Mouse (Mus musculus): Measurements from ENCODE around the gene Cntnap5b. TPM values are rescaled to one million over a fixed set of nuclear protein-coding genes. Genes with fewer than 3 reads are reported as not detected.
"Not testable (repeated sequence)": the region's sequence is repeated elsewhere in the genome, so short reads cannot be mapped to it uniquely, and the experiment has no call there.

Cntnap5b gene
- polyA plus RNA-seq (2017; shearing (Covaris generic)): under 1 TPM in 1 of 2 experiments, not detected in 1; 0.19 TPM

DNA sequence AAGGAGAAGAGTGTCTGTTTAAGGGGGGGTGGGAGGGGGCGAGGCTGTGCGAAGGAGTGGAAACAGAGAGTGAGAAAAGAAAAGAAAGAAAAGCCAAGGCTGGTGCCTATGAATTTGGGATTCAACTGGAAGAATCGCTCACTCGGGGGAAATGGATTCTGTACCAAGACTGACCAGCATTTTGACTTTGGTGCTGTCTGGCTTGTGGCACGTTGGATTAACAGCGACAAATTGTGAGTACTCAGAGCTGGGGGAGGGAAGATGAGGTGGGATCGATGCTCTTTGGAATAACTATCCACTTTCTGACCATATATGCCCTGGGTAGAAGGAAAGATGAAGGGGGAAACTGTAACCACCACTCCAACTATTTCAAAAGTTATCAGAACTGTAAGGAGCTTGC, at the start of gene Cntnap5b:
Gene Cntnap5b, plus strand, starts transcription at position 152 of the 400 bp plus-strand sequence.
- ATAC-seq: no peak

DNA sequence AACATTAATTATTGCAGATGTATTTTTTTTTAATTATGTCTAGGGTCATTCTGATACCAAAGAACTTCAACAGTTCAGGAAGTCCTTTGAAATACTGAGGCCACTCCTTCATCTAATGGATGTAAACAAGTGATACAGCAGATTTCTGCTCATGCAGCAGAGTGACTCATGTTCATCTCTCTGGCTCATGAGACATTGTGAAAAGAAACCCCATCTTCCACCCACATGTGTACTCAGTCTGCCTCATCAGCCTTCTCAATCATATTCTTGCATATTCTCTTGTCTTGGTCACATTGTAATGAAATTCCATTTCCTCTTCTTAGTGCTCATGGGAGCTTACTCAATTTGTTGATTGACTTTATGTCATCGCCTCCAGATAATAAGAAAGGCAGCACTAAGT, 12.6 kb upstream of the Cntnap5b start:
- no peak for ATAC-seq

DNA sequence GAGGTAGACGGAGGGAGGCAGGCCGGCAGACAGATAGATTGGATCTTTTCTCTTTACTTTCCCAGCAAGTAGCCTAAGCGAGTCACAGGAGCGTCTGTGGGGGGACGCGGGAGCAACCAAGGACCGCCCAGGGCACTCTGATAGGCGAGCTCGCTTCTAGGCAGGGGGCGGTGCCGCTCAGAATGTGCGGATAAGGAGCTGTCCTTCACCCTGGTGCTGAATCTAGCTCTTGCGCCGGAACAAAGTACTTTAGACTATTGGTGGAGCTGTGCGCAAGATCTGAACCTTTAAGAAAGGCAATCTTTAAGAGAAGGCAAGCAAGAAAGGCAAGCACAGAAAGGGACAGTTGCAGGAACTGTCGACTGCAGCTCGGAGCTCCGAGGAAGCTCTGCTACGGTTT, 382 bp upstream of the Cntnap5b start:
- no peak for ATAC-seq

DNA sequence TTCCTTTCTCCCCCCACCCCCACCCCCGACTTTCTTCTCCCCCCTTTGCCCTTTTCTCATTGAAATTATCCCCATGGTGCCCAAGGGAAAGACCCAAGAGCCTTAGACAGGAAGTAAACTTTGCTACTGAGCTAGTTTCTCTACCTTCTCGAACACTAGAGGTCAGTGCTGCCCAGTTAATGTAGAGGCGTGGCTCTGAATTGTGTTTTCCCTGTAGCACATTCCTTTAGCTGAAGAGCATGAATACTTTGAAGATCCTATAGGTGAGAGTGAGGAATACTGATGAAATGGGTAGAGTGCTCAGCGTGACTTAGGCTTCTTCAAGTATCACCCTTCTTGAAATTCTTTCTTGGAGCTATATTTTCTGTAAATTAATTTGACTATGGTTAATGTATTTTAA, 1.6 kb downstream of the Cntnap5b start:
- ATAC-seq: no peak

GRCm38 (mm10) chr1:99813334-99814110, 41.0 kb downstream of the Cntnap5b start:
- ATAC-seq: no peak

DNA sequence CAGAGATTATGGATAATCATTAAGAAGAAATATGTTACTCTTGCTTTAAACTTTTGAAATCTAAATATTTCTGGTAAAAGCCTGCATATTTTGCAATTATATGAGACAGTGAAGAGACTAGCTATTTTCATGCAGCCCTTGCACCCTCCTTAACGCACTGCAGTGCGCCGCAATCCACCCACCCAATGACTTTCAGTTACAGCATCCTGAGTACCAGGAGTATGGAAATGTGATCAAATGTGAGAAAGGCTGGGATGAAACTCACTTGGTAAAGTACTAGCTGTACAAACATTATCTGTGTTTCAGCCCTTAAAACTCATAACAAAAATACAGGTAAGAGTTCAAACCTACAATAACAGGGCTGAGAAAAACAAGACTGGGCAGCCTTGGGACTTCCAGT, 99.8 kb downstream of the Cntnap5b start:
- ATAC-seq: no peak

DNA sequence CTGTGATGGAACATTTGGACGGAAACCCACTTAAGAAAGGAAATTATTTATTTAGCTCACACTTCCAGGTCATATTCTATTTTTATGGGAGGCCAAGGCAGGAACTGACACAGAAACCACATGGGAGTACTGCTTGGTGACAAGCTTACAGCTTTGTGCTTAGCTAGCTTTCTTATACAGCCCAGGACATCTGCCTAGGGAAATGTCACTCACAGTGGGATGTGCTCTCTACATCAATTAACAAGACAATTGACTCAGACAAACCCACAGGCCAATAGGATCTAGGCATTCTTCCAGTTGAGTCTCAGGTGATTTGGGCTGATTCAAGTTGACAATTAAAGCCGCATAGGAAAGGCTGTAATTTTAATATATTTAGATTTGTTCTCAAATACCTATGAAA, 135.2 kb downstream of the Cntnap5b start:
- ATAC-seq: no peak

DNA sequence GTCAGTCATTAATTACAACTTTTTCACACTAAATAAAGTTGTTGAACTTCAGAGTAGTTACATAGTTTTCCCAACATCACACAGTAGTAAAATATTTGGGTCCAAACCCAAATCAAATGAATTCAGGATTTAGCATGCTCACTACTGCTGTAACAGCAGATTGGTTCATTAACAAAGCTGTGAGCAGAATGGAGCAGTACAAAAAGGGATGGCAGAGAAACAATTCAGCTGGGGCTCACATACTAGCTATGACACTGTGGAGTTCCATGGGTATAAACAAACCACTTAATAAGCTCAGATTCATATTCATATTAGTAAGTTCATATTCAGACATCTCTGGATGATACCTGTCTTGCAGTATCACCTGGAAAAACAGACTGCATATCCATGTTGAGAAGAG, 170.9 kb downstream of the Cntnap5b start:
- no peak for ATAC-seq

DNA sequence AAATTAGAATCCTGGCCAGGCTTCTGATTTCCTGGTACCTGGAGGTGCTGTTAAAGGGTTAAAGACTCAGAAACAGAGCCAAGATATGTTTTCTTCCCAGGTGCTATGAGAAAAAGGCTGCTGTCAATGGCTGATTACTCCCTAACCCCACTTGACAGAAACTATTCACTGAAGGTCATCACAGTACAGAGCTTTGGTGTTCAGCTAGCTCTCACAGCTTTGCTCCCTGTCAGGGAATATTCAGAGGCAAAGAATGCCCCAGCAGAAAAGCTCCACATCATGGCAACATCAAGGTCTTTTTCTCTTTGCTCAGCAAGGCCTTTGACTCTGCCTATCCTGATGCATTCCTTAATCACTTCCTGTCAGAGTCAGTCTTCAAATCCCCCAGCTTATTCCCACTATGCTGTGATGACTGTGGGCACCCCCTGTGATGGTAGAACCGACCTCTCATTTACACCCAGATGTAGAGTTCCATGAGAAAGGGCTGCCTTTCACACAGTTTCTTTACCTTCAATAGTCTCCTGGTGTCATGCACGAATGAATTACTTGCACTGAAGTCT, 186.9 kb downstream of the Cntnap5b start:
- no peak for ATAC-seq

GRCm38 (mm10) chr1:99967300-99968089, 194.9 kb downstream of the Cntnap5b start:
- no peak for ATAC-seq

GRCm38 (mm10) chr1:99970184-99971086, 197.9 kb downstream of the Cntnap5b start:
- no peak for ATAC-seq

DNA sequence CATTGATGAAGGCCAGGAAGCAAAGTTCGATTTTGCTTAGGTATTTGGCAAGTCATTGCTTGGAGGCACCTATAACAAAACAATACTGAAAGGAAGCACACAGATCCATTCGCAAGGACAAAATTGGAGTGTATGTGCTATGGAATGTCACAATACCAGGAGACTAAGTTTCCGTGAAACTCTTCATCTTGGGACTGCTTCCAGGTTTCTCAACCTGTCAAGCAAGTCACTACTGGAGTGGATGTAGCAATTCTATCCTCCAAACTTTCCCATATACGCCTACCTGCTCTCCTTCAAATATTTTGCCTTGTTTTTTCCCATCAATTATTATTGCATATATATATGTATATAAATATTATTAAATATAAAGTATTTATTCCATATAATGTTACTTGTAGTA, 228.7 kb downstream of the Cntnap5b start:
- not testable (repeated sequence) for ATAC-seq

GRCm38 (mm10) chr1:100006021-100006745, 233.6 kb downstream of the Cntnap5b start:
- no peak for ATAC-seq

GRCm38 (mm10) chr1:100041808-100042207, 269.2 kb downstream of the Cntnap5b start:
- ATAC-seq: no peak

GRCm38 (mm10) chr1:100079812-100080211, 307.2 kb downstream of the Cntnap5b start:
- ATAC-seq: no peak

DNA sequence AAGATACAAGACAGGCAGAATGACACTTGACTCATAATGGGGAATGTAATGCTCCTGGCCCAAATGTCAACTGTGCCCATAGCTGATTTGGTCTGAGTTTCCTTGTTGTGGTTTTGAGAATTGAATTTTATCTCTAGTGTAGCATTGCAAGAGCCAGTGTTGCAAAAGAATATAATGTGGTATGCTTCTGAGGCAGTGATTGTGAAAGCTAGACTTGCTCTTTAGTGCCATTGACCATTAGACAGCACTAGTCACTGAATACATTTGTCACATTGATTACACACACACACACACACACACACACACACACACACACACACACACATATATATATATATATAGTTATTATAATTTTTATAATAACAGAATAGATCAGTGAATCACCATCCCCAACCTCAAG, 328.0 kb downstream of the Cntnap5b start:
- ATAC-seq: no peak

- ATAC-seq: no peak
These were observed 328.5 kb downstream of the Cntnap5b start for GRCm38 (mm10) chr1:100101017-100101416.

DNA sequence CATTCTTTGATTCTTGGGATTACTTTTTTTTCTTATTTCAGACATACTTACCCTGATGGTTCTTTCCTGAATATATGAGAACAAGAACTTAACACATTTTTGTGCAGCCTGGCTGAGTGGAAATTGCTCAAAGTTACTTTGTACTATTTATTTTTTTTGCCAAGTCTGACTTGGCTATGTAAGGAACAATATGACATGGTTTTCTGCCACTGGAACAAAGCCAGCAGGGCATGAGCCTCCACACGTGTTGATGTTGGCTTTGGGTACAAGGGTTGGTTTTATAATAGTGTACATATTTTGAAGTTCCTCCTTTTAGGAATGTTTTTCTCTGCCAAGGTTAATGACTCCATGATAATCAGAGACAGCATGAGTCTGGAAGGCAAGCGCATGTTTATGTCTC, 331.8 kb downstream of the Cntnap5b start:
- no peak for ATAC-seq

- no peak for ATAC-seq
These were observed 349.9 kb downstream of the Cntnap5b start for GRCm38 (mm10) chr1:100122410-100122935.

GRCm38 (mm10) chr1:100163588-100164357, 391.2 kb downstream of the Cntnap5b start:
- ATAC-seq: no peak

DNA sequence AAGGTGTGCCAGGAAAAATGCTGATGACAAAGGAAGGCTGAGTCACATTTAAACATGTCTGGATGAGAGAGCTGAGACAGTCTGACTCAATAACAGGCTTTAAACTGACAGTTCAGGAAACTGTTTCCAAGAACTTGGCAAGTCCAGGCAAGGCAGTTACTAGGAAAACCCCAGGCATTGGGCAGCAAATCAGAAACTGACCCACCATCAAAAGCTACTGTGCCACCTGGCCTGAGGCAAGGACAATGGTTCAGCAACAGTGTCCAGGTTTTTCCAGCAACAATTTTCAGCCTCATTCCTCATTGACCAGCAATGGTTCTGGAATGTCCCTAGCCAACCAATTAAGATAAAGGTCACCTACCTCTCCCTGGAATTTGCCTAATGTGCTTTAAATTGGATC, 399.0 kb downstream of the Cntnap5b start:
- no peak for ATAC-seq

All from CD4-positive, CD25-positive, alpha-beta regulatory T cell, adult 4 months (primary cell).